Mouse (Mus musculus) brown adipose tissue, adult 24 weeks (tissue): Measurements from ENCODE around the gene Bag6. TPM values are rescaled to one million over a fixed set of nuclear protein-coding genes. Genes with fewer than 3 reads are reported as not detected.

Experiments used
- H3K27ac ChIP-seq: fragments of 200-500 bp; replicated peaks from 2 replicates; pipeline ENCODE4 v1.5.1; 2012; ENCODE audit warnings: low read depth, mild to moderate bottlenecking, low read length
- H3K4me1 ChIP-seq: fragments of 200-500 bp; 2 replicates; pipeline ENCODE4 v1.6.1; 2012; ENCODE audit warnings: low read length, mixed read lengths; ENCODE audit not compliant: control insufficient read depth, insufficient read depth, insufficient read length
- H3K4me3 ChIP-seq: fragments of 200-500 bp; 2 replicates; pipeline ENCODE4 v1.5.1; 2012; ENCODE audit warnings: low read depth, mild to moderate bottlenecking, low read length, moderate library complexity; ENCODE audit not compliant: insufficient read depth
- polyA plus RNA-seq: library from polyadenylated mRNA; stranded (reverse); fragments of >200 nt; gene quantifications from 2 replicates; pipeline ENCODE4 v1.2.4, GENCODE M21; 2012; ENCODE audit not compliant: missing spikeins, insufficient read depth, insufficient read length

Bag6 gene
- 119 and 160 TPM in 2 replicates for polyA plus RNA-seq

DNA sequence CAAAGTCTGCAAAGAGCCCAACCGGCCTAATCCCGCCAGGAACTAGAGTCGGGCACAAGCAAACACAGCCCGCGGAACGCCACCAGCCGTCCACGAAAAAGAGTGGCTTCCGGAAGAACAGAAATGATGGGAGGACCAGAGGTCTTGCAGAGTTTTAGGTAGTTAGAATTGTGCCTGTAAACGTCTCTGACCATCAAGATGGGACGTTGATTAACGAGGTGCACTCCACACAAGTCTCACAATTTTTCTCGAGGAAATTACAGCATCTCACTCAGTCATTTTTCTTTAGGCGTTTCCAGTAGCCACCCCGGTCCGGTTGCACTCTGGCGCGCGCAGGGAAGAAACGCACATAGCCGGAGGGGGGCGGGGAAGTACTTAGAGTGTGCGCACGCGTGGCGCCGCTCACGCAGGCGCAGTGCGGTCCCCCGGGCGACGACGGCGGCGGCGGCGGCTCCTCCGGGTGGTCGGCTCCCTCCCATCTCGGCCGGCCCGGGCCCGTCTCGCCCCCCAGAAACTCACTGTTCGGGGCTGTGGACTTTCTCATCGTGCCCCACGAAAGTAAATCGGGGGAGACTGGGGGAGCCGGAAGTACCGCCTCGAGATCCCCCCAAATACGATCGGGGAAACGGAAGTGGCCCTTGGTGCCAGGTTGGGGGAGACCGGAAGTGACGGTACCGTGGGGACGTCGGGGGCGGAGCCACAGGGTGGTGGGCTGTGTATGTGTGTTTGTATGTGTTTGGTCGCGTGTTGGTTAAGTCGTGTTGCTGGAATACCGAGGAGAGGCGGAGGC lies at the start of gene Bag6:
Gene Bag6 (plus strand): TSS at position 378 of the 790 bp plus-strand sequence.
- peak within 1 kb of the TSS; percentile 96 for H3K27ac ChIP-seq
- H3K4me1 ChIP-seq = no peaks in the 10 kb centered on the region; the same call in 1 of the 2 replicates
- peak within 1 kb of the TSS; percentile 72 for H3K4me3 ChIP-seq

GRCm38 (mm10) chr17:35085208-35085865 lies 49.6 kb upstream of the Bag6 start, which contains the start of gene Ly6g6f:
Gene Ly6g6f, minus strand, starts transcription at chr17:35085610.
- H3K4me3 ChIP-seq = no peak within 1 kb of the TSS

DNA sequence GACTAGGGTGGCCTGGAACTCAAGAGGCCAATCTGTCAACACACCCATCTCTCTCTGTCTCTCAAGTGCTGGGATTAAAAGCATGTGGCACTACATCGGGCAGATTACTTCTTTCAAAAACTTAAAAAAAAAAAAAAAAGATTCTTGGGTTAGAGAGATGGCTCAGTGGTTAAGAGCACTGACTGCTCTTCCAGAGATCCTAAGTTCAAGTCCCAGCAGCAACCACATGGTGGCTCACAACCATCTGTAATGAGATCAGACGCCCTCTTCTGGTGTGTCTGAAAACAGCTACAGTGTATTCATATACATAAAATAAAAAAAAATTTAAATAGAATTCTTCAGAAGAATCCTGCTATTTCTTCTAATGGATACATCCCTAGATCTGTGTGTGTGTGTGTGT lies 46.8 kb upstream of the Bag6 start:
- Histone ChIP-seq H3K4me1 (no peaks in the 10 kb centered on the region; the same call in 1 of the 2 replicates), H3K27ac (no peak overlapping the region), H3K4me3 (no peak overlapping the region)

More at GRCm38 (mm10) chr17:35085208-35085865, 49.6 kb upstream of the Bag6 start, which contains the start of gene Ly6g6f:
- Histone ChIP-seq H3K27ac (no peak within 1 kb of the TSS), H3K4me1 (no peaks in the 10 kb centered on the region; the same call in 1 of the 2 replicates)

DNA sequence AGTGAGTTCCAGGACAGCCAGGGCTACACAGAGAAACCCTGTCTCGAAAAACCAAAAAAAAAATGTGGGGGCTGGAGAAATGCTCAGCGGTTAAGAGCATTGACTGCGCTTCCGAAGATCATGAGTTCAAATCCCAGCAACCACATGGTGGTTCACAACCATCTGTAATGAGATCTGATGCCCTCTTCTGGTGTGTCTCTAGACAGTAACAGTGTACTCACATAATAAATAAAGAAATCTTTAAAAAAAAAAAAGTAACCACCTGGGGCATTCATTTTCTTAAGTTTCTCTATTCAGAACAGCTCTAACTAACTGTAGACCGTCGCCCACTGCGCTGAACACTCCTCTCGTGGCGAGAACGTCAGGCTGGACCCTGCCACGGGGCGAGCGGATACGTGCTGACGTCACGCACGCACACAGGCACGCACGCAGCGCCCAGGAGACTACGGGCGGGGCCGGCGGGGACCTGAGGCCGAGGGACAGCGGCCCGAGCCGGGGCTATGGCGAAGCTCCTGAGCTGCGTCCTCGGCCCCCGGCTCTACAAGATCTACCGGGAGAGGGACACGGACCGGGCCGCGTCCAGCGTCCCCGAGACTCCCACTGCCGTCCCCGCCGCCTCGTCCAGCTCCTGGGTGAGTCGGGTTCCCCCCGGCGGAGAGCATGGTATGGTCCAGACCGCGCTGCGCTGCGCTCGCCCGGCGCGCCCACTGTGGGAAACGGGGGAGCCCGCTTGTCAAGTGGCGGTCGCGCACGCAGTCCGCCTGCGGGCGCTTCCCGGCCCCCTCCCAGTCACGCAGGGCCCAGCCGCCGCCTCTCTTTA lies 45.9 kb upstream of the Bag6 start, which contains the start of gene Abhd16a:
Gene Abhd16a (plus strand): TSS at position 439 of the 820 bp plus-strand sequence.
- Histone ChIP-seq H3K27ac (peak within 1 kb of the TSS; percentile 98), H3K4me3 (peak within 1 kb of the TSS; percentile 85), H3K4me1 (no peaks in the 10 kb centered on the region; the same call in 1 of the 2 replicates)

GRCm38 (mm10) chr17:35090166-35090932 lies 44.6 kb upstream of the Bag6 start:
- peak overlapping the region; percentile 98 for H3K27ac ChIP-seq
- no peaks in the 10 kb centered on the region; the same call in 1 of the 2 replicates for H3K4me1 ChIP-seq
- H3K4me3 ChIP-seq = peak overlapping the region; percentile 85

DNA sequence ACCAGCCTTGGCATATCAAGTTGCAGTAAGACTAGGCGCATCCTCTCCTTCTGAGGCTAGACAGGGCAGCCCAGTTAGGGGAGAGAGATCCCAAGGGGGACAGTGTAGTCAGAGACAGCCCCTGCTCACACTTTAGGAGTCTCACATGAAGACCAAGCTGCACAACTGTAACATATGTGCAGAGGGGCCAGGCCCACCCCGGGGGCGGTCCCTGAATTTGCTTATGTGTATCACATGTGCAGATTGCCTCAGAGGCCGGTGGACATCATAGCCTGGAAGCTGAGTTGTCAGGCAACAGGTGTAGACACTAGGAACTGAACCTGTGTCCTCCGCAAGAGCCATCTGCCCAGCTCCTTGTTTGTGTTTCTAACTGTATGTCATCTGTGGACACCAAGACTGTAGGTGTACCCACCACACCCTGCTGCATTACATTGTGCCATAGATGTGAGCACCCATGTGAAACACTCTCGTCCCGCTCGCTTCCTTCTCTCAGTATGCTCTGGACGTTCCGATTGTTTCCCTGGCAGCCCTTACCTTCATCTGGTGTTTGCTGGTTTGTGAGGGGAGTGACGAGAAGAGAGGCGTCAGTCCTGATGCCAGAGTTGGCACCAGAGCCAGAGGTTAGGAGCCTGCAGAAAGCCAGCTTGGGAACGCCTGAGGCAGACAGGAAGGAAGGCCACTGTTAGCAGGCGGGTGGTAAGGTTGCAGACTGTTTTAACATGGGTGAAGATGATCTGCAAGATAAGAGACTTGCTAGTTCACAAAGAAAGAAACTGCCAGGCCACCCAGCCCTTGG lies 42.4 kb upstream of the Bag6 start:
- no peak overlapping the region for H3K4me3 ChIP-seq

GRCm38 (mm10) chr17:35094475-35095365 lies 40.3 kb upstream of the Bag6 start:
- Histone ChIP-seq H3K27ac (no peak overlapping the region), H3K4me3 (no peak overlapping the region), H3K4me1 (no peaks in the 10 kb centered on the region; the same call in 1 of the 2 replicates)

More for the DNA sequence above, 42.4 kb upstream of the Bag6 start:
- no peak overlapping the region for H3K27ac ChIP-seq
- no peaks in the 10 kb centered on the region; the same call in 1 of the 2 replicates for H3K4me1 ChIP-seq

DNA sequence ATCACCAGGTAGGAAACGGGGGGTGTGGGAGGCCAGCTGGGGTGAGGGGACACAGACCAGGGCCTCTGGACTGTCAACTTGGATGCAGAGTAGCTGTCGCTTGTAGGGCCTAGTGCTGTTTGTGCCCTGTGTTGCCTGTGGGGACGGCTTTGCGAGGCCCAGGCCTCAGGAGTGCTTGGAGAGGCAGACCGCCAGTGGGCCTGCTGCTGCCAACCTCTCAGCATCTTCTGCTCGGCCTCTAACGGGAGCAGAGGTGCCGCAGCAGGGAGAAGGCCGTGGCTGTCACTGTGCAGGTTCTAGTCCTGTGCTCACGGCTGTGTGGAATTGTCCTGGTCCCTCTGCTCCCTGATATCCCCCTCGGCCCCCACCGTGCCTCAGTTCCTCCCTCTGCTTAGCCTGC lies 38.4 kb upstream of the Bag6 start:
- Histone ChIP-seq H3K4me3 (no peak overlapping the region), H3K4me1 (no peaks in the 10 kb centered on the region), H3K27ac (no peak overlapping the region)

- no peaks in the 10 kb centered on the region for H3K4me1 ChIP-seq
- no peak overlapping the region for H3K27ac ChIP-seq
- no peak overlapping the region for H3K4me3 ChIP-seq
Measured at GRCm38 (mm10) chr17:35097164-35097655, 37.8 kb upstream of the Bag6 start.

GRCm38 (mm10) chr17:35100196-35100765 lies 34.7 kb upstream of the Bag6 start:
- Histone ChIP-seq H3K4me3 (no peak overlapping the region), H3K27ac (no peak overlapping the region)

DNA sequence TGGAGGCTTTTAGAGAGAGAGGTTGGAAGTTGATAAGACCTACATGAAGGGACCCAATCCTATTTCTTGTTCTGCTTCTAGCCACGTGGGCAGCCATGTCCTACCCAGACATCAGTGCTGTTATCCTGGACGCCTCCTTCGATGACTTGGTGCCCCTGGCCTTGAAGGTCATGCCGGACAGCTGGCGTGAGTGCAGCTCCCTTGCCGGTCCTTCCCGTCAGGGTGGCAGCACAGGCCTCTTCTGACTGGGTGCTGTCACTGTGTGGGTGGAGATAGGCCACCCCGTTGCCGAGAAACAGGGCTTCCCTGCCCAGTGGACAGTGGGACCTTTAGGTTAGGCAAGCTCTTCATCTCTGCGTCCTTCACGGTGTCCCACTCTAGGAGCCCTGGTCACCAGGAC lies 33.8 kb upstream of the Bag6 start:
- Histone ChIP-seq H3K27ac (no peak overlapping the region), H3K4me3 (no peak overlapping the region), H3K4me1 (no peaks in the 10 kb centered on the region)

More at GRCm38 (mm10) chr17:35100196-35100765, 34.7 kb upstream of the Bag6 start:
- H3K4me1 ChIP-seq = no peaks in the 10 kb centered on the region

DNA sequence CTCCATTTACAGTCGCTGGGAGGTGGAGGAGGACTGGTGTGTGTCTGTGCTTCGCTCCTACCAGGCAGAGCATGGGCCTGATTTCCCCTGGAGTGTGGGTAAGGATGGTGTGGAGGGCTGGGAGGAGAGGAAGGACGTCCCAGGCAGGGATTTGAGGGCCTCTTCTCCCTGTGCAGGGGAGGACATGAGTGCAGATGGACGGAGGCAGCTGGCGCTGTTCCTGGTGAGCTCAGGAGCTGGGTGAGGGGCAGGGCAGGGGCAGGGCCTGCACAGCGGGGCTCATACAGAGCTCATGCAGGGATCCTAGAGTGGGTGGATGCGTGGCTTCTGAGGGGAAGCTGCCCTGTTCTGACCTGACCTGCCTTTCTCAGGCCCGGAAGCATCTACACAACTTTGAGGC lies 32.7 kb upstream of the Bag6 start:
- H3K27ac ChIP-seq = no peak overlapping the region
- H3K4me3 ChIP-seq = no peak overlapping the region
- H3K4me1 ChIP-seq = no peaks in the 10 kb centered on the region
